Mouse (Mus musculus): Measurements from ENCODE around the gene Olig1. TPM values are rescaled to one million over a fixed set of nuclear protein-coding genes. Genes with fewer than 3 reads are reported as not detected.

The Olig1 gene
- polyA plus RNA-seq, 1 experiment from 2014 or later = not detected

- Histone ChIP-seq H3K27me3 (replicated peaks) (peaks cover 10% of the 10 kb centered on the region), H3K4me2 (no peak overlapping the region), H3K4me1 (replicated peaks) (no peaks in the 10 kb centered on the region), H3K9me3 (replicated peaks) (0 out of 2 replicates have a peak, but pooled peaks cover 4% of the 10 kb centered on the region), H3K36me3 (no peaks in the 10 kb centered on the region), H3K27ac (ENCODE audit: poor library complexity, severe bottlenecking) (no peak overlapping the region), H3K9ac (no peak overlapping the region), H3K4me3 (no peak overlapping the region)
- 74% methylated on average over 7 of the region's 7 CpGs for WGBS
- no peak for ATAC-seq (ENCODE audit: insufficient number of reproducible peaks, low FRiP score)
These were observed 22.5 kb downstream of the Olig1 start for GRCm38 (mm10) chr16:91292080-91292479.

DNA sequence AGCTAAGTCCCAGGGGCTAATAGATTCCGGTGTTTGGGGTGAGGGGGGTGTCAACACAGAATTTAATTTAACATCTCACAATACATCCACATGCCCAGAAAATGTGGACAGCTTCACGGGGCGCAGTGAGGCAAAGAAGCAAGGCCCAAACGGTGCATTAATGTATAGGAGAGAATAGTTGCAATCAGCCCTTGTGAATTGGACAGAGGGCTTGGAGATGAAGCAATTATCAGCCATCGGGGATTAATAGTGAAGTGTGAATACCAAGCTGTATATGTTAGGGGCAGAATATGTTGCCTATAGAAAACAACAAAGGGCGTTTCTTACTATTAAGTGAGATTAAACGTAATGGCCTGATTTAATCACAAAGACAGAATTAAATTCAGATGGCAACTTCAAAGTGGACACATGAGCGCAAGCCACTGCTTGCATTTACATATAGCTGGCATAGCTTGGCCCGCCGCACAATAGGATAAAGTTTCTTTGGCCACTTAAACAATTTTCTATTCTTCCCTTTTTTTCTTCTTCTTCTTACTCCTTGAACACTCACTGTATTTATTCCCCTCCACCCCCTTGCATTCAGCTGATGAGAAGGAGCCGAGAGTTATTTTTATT is 23.3 kb downstream of the Olig1 start:
- 74% methylated on average over 11 of the region's 11 CpGs for WGBS
- H3K9ac ChIP-seq = no peak overlapping the region

GRCm38 (mm10) chr16:91297726-91298125 is 28.2 kb downstream of the Olig1 start:
- Histone ChIP-seq H3K27ac (ENCODE audit: poor library complexity, severe bottlenecking) (no peak overlapping the region), H3K27me3 (replicated peaks) (peaks cover 50% of the 10 kb centered on the region), H3K4me1 (replicated peaks) (no peaks in the 10 kb centered on the region), H3K36me3 (no peaks in the 10 kb centered on the region), H3K4me3 (no peak overlapping the region), H3K4me2 (no peak overlapping the region), H3K9me3 (replicated peaks) (0 out of 2 replicates have a peak, but pooled peaks cover 4% of the 10 kb centered on the region), H3K9ac (no peak overlapping the region)
- WGBS = 47% methylated on average over 4 of the region's 4 CpGs
- ATAC-seq (ENCODE audit: insufficient number of reproducible peaks, low FRiP score) = no peak

More for the DNA sequence above, 23.3 kb downstream of the Olig1 start:
- Histone ChIP-seq H3K27ac (ENCODE audit: poor library complexity, severe bottlenecking) (no peak overlapping the region), H3K27me3 (replicated peaks) (peaks cover 10% of the 10 kb centered on the region), H3K4me3 (no peak overlapping the region), H3K4me1 (replicated peaks) (no peaks in the 10 kb centered on the region), H3K4me2 (no peak overlapping the region), H3K9me3 (replicated peaks) (0 out of 2 replicates have a peak, but pooled peaks cover 4% of the 10 kb centered on the region), H3K36me3 (no peaks in the 10 kb centered on the region)
- ATAC-seq (ENCODE audit: insufficient number of reproducible peaks, low FRiP score) = no peak

- H3K27me3 ChIP-seq (replicated peaks) = peaks cover 67% of the 10 kb centered on the region
- no peak for ATAC-seq (ENCODE audit: insufficient number of reproducible peaks, low FRiP score)
- 79% methylated on average over 7 of the region's 7 CpGs for WGBS
These were observed 29.8 kb downstream of the Olig1 start for GRCm38 (mm10) chr16:91299412-91299811.

GRCm38 (mm10) chr16:91300641-91301441 is 31.3 kb downstream of the Olig1 start:
- Histone ChIP-seq H3K4me1 (replicated peaks) (no peaks in the 10 kb centered on the region), H3K9ac (no peak overlapping the region), H3K27me3 (replicated peaks) (peaks cover 81% of the 10 kb centered on the region), H3K9me3 (replicated peaks) (0 out of 2 replicates have a peak, but pooled peaks cover 4% of the 10 kb centered on the region), H3K36me3 (no peaks in the 10 kb centered on the region), H3K4me3 (no peak overlapping the region), H3K4me2 (no peak overlapping the region), H3K27ac (ENCODE audit: poor library complexity, severe bottlenecking) (no peak overlapping the region)
- no peak for ATAC-seq (ENCODE audit: insufficient number of reproducible peaks, low FRiP score)
- WGBS = 47% methylated on average over 16 of the region's 16 CpGs

More at GRCm38 (mm10) chr16:91299412-91299811, 29.8 kb downstream of the Olig1 start:
- H3K9ac ChIP-seq = no peak overlapping the region
- H3K9me3 ChIP-seq (replicated peaks) = 0 out of 2 replicates have a peak, but pooled peaks cover 4% of the 10 kb centered on the region
- no peaks in the 10 kb centered on the region for H3K4me1 ChIP-seq (replicated peaks)
- no peak overlapping the region for H3K4me3 ChIP-seq
- H3K36me3 ChIP-seq = no peaks in the 10 kb centered on the region
- no peak overlapping the region for H3K27ac ChIP-seq (ENCODE audit: poor library complexity, severe bottlenecking)
- no peak overlapping the region for H3K4me2 ChIP-seq

- Histone ChIP-seq H3K36me3 (no peaks in the 10 kb centered on the region), H3K4me3 (no peak overlapping the region), H3K4me2 (no peak overlapping the region), H3K27ac (ENCODE audit: poor library complexity, severe bottlenecking) (no peak overlapping the region), H3K9ac (no peak overlapping the region), H3K27me3 (replicated peaks) (peaks cover 75% of the 10 kb centered on the region), H3K4me1 (replicated peaks) (no peaks in the 10 kb centered on the region), H3K9me3 (replicated peaks) (no peaks in the 10 kb centered on the region)
- WGBS = 62% methylated on average over 18 of the region's 18 CpGs
- ATAC-seq (ENCODE audit: insufficient number of reproducible peaks, low FRiP score) = no peak
These were observed 31.9 kb downstream of the Olig1 start for GRCm38 (mm10) chr16:91301454-91301853.

GRCm38 (mm10) chr16:91303776-91304709 is 34.5 kb downstream of the Olig1 start:
- H3K27me3 ChIP-seq (replicated peaks) = peaks cover 72% of the 10 kb centered on the region
- H3K4me1 ChIP-seq (replicated peaks) = no peaks in the 10 kb centered on the region

DNA sequence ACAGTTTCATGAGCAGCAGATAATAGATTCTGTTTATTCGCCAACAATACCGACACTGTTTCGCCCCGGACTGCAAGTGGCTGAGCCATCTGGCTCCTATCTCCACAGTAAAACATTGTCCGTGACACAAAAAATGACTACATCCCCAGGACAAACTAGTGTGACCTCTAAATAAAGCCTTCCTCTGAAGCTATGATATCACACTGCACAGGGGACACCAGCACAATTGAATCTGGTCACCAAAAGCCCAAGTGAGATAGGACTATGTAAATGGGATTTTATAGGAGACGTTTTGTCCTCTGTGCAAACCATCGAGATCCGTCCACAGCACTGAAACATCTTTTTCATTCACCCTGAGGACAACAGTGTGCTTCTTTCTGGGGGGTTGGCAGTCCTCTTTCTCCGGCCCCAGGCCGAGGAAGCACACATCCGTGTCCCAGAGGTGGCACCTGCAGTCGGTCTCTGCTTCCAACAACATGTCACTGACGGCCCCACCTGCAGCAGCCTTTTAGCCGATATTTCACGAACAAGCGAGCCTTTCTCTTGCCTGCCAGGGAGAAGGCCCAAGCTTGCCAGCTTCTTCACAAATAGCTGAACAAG is 36.0 kb downstream of the Olig1 start:
- ATAC-seq (ENCODE audit: insufficient number of reproducible peaks, low FRiP score) = no peak
- no peak overlapping the region for H3K4me3 ChIP-seq
- H3K36me3 ChIP-seq = no peaks in the 10 kb centered on the region
- no peaks in the 10 kb centered on the region for H3K4me1 ChIP-seq (replicated peaks)
- no peak overlapping the region for H3K4me2 ChIP-seq
- peaks cover 65% of the 10 kb centered on the region for H3K27me3 ChIP-seq (replicated peaks)
- no peaks in the 10 kb centered on the region for H3K9me3 ChIP-seq (replicated peaks)
- H3K27ac ChIP-seq (ENCODE audit: poor library complexity, severe bottlenecking) = no peak overlapping the region
- WGBS = 77% methylated on average over 16 of the region's 16 CpGs
- H3K9ac ChIP-seq = no peak overlapping the region

More at GRCm38 (mm10) chr16:91303776-91304709, 34.5 kb downstream of the Olig1 start:
- WGBS = 46% methylated on average over 26 of the region's 26 CpGs
- no peak overlapping the region for H3K4me2 ChIP-seq
- H3K4me3 ChIP-seq = no peak overlapping the region
- no peak overlapping the region for H3K9ac ChIP-seq
- no peaks in the 10 kb centered on the region for H3K36me3 ChIP-seq
- no peak for ATAC-seq (ENCODE audit: insufficient number of reproducible peaks, low FRiP score)
- H3K9me3 ChIP-seq (replicated peaks) = no peaks in the 10 kb centered on the region
- H3K27ac ChIP-seq (ENCODE audit: poor library complexity, severe bottlenecking) = no peak overlapping the region

- Histone ChIP-seq H3K27ac (ENCODE audit: poor library complexity, severe bottlenecking) (no peak overlapping the region), H3K4me2 (no peak overlapping the region), H3K4me1 (replicated peaks) (no peaks in the 10 kb centered on the region), H3K9me3 (replicated peaks) (no peaks in the 10 kb centered on the region), H3K4me3 (no peak overlapping the region), H3K9ac (no peak overlapping the region), H3K27me3 (replicated peaks) (peaks cover 51% of the 10 kb centered on the region), H3K36me3 (no peaks in the 10 kb centered on the region)
- 80% methylated on average over 3 of the region's 3 CpGs for WGBS
- no peak for ATAC-seq (ENCODE audit: insufficient number of reproducible peaks, low FRiP score)
These were observed 40.3 kb downstream of the Olig1 start for GRCm38 (mm10) chr16:91309872-91310271.

GRCm38 (mm10) chr16:91312921-91313320 is 43.3 kb downstream of the Olig1 start:
- Histone ChIP-seq H3K36me3 (no peaks in the 10 kb centered on the region), H3K27me3 (replicated peaks) (peaks cover 46% of the 10 kb centered on the region), H3K9ac (no peak overlapping the region), H3K4me1 (replicated peaks) (no peaks in the 10 kb centered on the region), H3K9me3 (replicated peaks) (no peaks in the 10 kb centered on the region), H3K27ac (ENCODE audit: poor library complexity, severe bottlenecking) (no peak overlapping the region), H3K4me2 (no peak overlapping the region), H3K4me3 (no peak overlapping the region)
- 68% methylated on average over 6 of the region's 7 CpGs for WGBS
- ATAC-seq (ENCODE audit: insufficient number of reproducible peaks, low FRiP score) = no peak

All from heart, embryonic 12.5 days (tissue).